Mouse (Mus musculus) lung, postnatal 4 days (tissue): Measurements from ENCODE around the gene Snapc2.
A peak's percentile ranks its signal among the peaks of the same experiment; 100 is the strongest.

Experiments used
- DNase-seq, 2 experiments: peaks; one replicate each; pipeline ENCODE4 v3.0.0; 2021

Snapc2 gene

DNA sequence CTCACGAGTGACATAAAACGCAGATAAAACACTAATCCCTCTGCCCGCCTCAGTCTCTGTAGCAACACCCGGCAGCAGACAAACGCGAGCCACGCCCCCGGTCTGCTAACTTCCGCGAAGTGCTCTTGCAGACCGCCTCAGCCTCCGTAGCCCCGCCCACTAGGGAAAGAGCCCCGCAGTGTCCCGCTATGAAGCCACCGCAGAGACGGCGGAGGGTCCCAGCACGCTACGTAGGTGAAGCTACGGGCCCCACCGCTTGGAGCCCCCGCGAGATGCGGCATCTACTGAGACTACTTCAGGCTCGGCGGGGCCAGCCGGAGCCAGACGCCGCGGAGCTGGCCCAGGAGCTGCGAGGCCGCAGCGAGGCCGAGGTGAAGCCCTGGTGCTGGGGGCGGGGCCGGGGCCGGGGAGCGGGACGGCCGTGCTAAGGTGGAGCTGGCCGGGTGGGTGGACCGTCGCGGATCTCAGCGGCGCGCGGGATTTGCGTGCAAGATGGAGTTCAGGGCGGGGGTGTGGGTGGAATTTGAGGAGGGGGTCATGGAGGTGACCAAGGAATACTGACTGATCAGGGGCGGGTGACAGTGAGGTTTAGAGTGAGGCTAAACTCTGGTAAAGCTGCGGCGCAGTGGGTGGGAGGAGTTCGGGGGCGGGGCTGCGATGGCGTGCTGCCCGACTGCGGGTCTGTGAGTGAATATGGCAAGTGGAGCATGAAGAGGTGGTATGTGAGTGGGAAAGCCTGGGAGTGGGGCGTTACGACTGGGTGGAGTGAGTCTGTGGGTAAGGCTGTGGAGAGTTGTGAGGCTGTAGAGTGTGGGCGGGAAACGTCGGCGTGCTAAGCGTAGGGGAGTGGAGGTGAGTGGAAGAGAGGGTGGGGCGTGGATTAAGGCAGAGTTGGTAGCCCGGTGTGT lies at the start of gene Snapc2:
Snapc2 (plus strand) TSS at position 147 of the 908 bp plus-strand sequence.
- DNase-seq: peak; percentile 96

DNA sequence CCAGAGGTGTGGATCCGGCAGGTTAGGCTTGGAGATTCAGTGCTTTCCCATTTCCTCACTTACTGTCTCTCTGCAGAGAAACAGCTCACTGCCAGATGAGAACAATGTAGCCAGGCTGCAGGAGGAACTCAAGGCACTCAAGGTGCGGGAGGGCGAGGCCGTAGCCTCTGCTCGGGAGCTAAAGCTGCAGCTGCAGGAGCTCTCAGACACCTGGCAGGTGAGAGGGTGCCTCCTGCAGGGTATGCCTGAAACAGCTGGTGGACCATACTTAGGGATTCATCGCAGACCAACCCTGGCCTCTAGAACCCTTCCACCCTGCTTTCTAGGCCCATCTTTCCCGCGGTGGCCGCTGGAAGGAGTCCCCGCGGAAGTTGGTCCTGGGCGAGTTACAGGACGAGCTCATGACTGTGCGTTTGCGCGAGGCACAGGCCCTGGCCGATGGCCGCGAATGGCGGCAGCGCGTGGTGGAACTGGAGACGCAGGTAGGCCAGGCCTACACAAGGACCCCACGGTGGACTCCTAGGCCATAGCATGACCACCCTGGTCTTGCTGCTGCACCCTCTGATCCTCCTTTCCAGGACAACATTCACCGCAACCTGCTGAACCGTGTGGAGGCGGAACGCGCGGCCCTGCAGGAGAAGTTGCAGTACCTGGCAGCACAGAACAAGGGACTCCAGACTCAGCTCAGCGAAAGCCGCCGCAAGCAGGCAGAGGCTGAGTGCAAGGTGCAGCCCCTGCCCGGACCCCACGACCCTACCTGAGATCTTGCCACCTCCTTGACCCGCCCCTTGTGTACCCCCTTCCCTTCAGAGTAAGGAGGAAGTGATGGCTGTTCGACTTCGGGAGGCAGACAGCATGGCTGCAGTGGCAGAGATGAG lies 47.4 kb upstream of the Snapc2 start:
- no peak for DNase-seq

DNA sequence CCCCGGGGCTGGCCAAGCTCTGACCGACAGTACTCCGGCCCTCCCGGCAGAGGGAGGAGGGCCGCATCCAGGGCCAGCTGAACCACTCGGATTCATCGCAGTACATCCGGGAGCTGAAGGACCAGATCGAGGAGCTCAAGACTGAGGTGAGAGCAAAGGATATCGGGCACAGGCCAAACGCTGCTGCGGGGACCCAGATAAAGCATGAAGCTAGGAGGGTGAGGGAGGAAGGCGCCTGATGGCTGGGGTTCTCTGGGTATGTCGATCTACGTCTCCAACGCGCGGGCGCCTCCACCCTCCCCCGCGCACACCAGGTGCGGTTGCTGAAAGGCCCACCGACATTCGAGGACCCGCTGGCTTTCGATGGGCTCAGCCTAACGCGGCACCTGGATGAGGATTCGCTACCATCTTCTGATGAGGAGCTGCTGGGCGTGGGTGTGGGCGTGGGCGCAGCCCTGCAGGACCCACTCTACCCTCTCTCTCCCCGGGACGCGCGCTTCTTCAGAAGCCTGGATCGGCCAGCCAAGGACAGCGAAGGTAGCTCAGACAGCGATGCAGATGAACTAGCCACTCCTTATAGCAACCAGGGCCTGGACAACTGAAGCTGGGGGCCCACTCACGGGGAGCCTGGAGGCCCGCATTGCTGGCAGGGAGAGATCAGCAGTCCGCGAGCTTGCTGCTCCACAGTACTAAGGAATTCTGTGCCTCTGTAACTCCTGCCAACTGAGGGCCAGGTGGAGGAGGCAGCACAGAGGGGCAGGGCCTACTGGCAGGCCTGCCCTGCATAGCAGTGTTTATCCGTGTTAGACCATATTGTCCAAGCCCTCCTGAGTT lies 46.5 kb upstream of the Snapc2 start:
- DNase-seq: peak in 1 of 2 experiments; percentile 45

DNA sequence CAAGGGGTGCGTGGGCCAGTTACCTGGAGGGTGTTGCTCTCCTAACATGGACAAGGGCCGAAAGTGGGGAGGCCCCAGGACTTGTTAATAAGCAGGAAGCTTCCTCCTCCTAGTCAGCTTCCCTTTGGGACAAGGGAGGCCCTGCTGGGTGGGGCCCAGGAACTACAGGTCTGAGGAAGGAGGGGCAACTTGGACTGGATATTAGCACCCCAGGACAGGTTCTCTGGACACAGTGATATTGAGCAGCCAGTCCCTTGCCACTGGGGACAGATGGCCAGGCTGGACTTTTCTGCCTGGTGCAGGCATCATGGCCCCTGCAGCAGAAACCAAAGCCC lies 45.9 kb upstream of the Snapc2 start:
- DNase-seq: no peak

DNA sequence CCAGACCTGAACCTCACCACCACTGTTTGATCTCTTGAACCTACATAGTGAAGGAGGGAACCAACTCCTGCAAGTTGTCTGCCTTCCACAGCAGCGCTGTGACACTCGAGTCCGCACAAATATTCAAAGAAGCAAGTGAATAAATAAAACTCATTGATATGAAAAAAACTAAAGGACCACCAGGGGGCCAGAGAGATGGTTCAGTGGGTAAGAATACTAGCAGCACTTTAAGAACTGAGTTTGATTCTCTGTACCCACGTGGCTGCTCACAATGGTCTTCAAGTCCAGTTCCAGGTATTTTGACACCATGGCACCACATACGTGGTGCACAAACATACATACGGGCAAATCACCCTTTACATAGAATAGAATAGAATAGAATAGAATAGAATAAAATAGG lies 41.8 kb upstream of the Snapc2 start:
- DNase-seq: no peak

DNA sequence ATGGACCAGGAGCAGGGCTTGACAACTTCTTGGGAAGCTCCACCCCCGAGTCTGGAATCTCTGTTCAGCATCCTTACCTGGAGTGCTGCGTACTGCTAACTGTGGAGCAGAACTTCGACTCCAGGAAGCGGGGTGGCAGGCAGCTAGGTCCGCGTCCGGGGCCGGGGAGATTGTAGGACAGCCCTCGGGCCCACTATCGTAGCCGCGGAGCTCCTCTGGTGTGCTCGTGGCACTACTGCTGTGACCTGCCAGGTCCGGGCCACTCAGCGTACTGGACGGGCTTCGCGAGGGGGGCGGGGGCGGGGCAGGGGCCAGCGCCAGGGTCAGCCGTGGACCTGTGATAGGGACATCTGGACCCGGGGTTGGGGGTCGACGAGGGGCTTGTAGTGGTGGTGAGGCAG lies 40.1 kb upstream of the Snapc2 start:
- DNase-seq: peak; percentile 26 to 37

DNA sequence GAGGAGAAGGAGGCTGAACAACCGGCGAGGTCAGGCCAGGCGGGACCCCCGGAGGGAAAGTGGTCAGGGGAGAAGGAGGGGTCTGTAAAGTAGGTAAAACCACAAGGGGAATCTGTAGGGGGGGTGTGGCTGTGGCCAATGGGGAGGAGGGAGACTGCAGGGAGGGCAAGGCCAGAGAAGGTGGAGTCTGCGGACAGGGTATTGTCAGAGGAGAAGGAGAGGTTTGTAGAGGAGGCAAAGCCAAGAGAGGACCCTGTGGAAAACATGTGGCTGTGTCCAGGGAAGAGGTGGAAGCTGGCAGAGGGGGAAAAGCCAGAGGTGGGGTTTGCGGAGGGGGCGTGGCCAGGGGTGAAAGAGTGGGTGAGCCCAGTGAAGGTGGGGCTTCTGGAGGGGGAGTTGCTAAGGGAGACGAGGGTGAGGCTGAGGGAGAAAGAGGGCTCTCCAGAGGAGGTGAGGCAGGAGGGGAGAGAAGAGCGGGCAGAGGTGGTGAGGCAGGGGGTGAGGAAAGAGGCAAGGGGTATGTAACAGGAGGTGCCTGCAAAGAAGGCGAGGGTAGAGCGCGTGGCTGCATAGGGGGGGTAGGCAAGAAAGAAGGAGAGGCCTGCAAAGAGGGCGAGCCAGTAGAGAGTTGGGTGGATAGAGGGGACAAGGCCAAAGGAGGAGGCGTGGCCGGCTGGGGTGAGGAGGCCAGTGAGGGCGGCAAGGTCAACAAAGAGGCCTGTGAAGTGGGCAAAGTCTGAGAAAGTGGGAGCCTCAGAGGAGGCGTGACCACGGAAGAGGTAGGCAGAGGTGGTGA lies 39.5 kb upstream of the Snapc2 start:
- DNase-seq: peak; percentile 76 to 86

DNA sequence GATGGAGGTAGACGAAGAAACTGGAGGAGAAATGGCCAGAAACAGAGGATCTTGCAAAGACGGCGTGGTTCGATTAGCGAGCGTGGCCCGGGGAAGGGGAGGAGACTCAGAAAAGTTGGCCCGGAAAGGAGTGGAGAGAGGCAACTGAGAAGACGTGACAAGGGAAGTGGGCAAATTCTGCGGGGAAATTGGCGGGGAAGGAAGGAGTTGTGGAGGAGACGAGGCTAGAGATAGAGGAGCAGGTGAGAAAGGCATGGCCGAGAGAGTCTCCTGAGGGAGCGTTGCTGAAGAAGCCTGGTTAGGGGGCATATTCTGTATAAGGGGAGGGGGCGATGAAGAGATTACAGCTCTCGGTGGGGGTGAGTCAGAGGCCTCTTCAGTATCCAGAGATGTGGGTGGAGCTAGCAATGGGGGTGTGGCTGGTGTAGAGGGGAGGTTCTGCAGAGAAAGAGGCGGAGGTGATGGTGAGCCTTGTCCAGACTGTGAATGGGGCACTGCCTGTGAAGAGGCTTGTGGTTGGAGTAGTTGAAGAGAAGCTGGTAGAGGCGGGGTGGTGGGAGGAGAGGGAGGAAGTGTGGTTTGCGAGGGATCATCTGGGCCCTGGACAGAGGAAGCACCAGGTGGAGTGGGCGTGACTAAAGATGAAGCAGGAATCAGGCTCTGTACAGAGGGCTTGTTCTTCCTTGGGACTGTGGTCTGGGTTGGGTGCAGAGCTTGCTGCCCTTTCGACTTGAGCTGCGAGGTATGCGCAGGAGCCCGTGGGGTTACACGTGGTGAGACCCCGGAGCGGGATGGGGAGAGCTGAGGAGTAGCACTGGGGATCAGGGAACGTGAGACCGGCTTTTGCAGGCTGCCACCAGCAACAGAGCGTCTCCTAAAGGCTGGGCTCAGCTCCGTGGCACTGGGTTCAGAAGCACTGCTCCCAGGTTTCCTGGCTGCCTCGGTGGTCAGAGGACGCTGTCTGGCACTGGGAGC lies 38.6 kb upstream of the Snapc2 start:
- DNase-seq: peak; percentile 82 to 89

DNA sequence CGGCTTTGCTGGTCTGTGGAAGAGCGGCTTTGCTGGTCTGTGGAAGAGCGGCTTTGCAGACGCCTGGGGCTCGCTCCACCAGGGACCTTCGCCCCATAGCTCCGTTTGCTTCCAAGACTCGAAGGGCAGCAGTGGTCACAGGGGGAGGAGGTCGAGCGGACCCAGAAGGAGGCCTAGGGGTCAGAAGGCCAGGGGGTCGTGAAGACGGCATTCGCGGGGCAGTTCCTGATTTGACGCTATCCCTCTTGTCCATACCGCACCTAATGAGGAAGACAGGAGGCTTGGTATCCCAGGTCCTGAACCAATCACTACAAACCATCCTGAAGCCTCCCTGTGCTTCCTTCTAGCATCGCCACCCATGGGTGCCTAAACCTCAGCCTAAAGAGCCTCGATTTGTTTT lies 36.6 kb upstream of the Snapc2 start:
- DNase-seq: no peak

DNA sequence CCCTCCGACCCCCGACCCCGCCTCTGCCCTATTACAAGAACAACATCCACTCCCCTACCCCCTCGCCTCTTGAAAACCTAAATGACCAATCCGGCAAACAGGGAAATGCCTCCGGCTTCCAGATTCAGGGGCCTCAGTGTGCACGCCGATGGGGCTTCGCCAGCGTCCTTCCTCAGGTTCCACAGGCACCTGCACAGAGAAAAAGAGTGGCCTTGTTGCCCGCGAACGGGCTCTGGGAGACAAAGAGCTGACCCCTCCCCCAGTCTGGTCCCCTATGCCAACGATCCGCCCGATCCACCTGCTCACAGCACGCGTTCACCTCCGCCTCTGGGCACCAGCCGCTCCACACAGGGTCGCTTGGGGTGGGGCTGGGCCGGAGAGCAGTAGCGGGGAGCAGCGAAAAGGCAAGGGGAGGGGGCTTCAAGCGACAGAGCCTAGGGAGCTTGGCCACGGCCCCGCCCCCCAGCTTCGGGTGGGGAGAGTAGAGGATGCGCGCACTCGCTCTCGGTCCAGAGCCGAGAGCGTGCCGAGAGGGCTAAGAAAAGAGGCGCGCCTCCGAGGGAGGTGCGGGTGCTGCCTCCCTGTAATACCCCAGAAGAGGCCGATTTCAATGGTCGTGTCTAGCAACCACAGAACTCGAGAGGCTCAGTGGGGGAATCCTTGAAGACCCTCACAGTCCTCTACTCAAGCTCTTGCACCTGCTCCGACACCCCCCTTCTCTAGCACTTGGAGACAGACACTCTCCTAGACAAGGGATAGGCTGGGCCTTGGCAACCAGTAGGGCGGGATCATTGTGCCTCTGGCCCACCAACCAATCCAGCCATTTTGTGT lies 35.9 kb upstream of the Snapc2 start, which contains the start of gene Prr36:
Prr36 (minus strand) TSS at position 669 of the 831 bp plus-strand sequence.
- DNase-seq: peak in 1 of 2 experiments; percentile 34

DNA sequence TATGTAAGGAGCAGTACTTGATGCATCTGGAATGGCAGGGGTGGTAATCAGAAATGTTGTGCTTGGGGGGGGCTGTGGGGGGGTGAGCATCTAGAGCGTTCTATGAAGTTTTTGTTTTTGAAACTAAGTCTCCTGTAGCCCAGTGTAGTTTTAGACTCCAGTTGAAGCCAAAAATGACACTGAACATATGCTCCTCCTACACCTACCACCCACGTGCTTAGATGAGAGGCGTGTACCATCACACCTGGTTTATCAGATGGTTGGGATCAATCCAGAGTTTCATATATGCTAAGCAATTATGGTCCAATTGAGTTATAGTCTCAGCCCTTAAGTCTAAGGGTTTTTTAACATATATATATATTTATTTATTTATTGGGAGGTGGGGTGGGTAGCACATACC lies 33.3 kb upstream of the Snapc2 start:
- no peak for DNase-seq

DNA sequence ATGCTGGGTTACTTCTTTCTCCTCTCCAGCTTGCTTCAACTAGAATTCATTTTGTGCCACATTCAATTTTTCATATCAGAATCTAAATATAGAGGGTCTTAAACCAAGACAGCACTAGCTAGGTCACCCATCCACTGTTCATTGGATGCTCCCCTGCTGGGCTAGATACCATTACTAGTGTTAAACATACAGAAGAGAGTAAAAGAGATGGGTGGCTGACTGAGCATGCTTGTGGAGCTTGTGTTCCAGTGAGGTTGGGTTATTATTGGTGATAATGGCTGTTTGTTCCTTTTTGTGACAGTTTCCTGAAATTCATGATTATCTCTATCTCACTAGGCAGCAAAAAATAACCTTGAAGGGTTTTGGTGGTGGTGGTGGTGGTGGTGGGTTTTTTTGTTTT lies 30.8 kb upstream of the Snapc2 start:
- DNase-seq: no peak

DNA sequence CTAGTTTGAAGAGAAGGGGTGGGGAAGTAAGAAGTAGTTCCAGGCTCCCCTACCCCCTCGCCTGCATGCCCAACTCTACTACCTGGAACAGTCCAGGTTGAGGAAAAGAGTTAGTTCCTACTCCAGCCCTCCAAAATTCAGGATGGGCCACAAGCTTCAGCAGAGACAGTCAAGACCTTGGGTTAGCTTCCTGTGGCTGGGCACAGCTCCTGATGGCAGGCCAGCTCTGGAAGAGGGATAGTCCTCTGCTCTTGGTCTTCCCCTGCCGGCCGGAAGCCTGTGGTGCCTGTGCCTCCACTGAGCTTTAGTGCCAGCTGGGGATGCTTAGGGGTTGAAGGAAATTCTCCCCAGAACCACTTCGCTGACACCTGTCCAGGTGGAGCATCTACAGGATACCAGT lies 26.6 kb upstream of the Snapc2 start:
- no peak for DNase-seq

DNA sequence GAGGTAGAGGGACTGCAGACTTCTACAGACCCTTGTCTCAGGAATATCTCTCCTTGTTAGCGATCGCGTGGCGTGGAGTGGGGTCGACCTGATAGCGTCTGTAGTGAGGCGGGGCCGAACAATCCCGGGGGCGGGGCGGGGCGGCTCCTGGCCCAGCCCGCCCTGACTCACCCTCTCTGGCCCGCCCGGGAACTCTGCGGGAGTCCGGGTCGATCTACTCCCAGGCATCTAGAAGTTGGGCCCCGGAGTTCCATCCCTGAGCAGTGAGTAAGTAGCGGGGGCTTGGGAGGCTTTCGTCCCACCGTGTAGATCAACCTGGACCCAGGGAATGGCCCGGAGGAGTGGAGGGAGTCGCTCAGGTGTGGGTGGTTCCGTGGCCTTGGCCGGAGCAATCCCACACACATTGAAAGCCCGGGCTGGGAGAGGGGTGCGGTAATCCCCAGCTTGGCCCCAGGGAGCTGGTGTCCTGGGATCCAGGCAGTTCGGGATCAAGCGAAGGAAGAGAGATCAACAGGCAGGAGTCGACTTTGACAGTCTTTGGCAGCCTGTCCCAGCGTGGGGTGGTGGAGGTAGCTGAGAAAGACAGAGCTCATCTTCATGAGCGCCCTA lies 26.0 kb upstream of the Snapc2 start, which contains the start of gene Lrrc8e:
Lrrc8e (plus strand) TSS at position 89 of the 609 bp plus-strand sequence.
- DNase-seq: peak; percentile 48 to 49

DNA sequence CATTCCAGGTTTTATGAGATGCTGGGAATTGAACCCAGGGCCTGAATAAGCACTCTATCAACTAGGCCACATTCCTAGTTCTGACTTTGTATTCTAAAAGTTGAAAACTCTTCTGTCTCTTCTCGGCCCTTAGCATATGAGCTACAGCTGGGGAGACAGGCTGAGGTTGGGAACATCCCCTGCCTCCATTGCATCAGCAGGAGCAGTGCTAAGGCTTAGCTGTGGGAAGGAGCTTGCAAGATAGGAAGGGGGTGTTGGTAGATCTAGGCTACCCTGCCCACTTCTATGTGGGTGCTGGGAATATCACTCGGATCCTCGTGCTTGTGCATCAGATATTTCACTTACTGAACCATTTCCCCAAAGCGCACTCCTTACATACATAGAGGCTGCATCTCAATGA lies 25.0 kb upstream of the Snapc2 start:
- DNase-seq: no peak

DNA sequence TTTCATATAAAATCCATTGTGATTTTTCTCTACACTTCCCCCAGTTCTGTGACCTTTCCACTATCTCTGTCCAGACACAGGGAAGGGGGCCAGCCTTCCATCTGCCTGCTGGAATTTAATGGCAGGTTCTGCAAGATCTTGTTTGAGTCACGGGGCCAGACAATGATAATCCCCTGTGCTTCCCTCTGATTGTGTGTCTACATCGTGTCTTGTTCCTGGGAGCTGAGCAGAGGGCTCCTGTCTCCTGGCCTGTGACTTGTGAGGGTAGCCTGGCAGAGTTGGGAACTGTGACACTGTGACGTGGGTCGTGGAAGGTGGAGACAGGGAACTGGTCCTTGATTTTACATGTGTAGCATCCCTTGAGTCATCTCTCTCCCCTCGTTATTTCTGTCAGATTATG lies 23.1 kb upstream of the Snapc2 start:
- no peak for DNase-seq

DNA sequence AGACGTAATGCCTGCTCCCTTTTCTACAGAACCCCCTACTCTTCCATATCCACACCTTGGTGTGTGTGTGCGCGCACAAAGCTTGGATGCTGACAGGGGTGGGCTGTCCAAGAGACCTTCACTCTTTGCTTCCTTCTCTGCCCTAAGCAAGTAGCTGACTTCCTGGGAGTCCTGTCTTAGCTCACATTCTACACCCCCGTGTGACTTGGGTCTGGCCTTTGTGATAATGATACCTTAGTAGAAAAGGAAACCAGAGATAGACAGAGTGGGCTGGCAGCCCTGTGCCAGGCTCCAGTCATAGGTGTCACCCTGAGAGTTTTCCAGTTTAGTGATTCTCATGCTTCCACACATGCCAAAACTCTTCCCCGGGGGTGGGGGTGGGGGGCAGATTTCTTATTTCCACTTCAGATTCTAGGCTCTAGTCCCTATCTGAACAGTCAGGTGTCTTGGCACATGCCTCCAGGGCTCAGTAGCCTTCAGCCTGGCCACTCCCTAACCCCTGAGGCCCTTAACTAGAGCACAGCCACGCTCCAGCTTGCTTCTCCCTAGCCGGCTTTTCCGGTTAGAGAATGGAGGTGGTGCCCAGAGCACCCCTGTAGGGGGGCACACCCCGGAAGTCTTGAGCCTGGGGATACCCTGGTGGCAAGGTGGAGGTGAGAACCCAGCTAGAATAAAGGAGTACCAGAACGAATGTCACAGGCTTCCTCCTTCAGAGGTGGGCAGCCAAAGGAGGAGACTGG lies 22.1 kb upstream of the Snapc2 start:
- peak; percentile 42 to 70 for DNase-seq

DNA sequence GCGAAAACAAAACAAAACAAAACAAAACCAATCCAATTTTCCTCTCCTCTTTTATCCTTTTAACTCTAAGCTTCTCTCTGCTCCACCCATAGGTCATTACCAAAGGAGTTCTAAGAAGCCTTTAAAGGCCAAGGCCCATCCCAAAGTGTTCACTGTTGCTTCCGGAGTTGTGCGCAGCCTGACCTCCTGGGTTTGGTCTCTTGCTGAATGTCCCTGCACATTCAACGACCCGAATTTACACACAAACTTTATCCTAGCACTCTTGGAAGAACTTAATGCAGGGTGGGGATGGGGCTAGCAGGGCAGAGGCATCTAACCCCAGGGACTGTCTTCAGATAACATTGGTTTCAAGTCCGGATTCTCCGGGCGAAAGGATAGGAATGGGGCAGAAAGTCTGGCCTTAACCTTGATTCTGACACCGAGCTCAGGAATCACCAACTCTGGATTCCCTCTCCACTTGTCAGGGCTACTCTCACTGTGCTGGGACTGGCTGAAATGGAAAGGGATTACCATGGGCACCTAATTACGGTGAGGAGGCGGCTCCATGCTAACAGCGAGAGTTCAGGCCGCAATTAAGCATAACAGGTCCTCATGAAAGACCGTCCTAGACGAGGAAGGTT lies 15.0 kb upstream of the Snapc2 start:
- peak in 1 of 2 experiments; percentile 43 for DNase-seq
